Mouse (Mus musculus) MEL (cell line): ENCODE measurements around the gene Slc9a5.

Experiments
- CTCF ChIP-seq, 3 experiments: IDR thresholded peaks in 2 of 3; conservative IDR thresholded peaks in 1 of 3; 2 replicates each; pipeline ENCODE4 v1.5.1; 2011 to 2012; ENCODE audit warnings: low read length in 3 of 3, low read depth in 2 of 3, mild to moderate bottlenecking in 2 of 3, improper control_type of control experiment in 1 of 3, inconsistent platforms in 1 of 3, mixed read lengths in 1 of 3, moderate library complexity in 1 of 3; ENCODE audit not compliant: control insufficient read depth in 1 of 3, insufficient read depth in 1 of 3, poor library complexity in 1 of 3, severe bottlenecking in 1 of 3
- GABPA ChIP-seq: IDR thresholded peaks from 2 replicates; pipeline ENCODE4 v1.6.1; 2012; ENCODE audit warnings: low read depth, mild to moderate bottlenecking, inconsistent platforms, low read length, improper control_type of control experiment, moderate library complexity
- NRF1 ChIP-seq: IDR thresholded peaks from 2 replicates; pipeline ENCODE4 v1.6.1; 2014; ENCODE audit warnings: low read depth, mild to moderate bottlenecking, inconsistent platforms, low read length, improper control_type of control experiment, moderate library complexity; ENCODE audit not compliant: poor library complexity, insufficient read depth, severe bottlenecking
- POLR2A ChIP-seq, 2 experiments: IDR thresholded peaks; 2 replicates each; pipeline ENCODE4 v1.6.1; 2011 to 2012; ENCODE audit warnings: low read length in 2 of 2, mild to moderate bottlenecking in 2 of 2, control low read depth in 1 of 2, improper control_type of control experiment in 1 of 2, low read depth in 1 of 2, moderate library complexity in 1 of 2; ENCODE audit not compliant: control insufficient read depth in 1 of 2, insufficient read depth in 1 of 2, poor library complexity in 1 of 2
- USF1 ChIP-seq: IDR thresholded peaks from 2 replicates; pipeline ENCODE4 v1.6.1; 2014; ENCODE audit warnings: low read depth, mild to moderate bottlenecking, inconsistent platforms, low read length, improper control_type of control experiment, moderate library complexity

- TF ChIP-seq POLR2A (IDR thresholded peaks at IDR 0.05; ENCODE audit: control insufficient read depth in 1 of 2, insufficient read depth in 1 of 2, low read depth in 1 of 2, low read length in 2 of 2, poor library complexity in 1 of 2) (no peak), CTCF (IDR thresholded peaks at IDR 0.05 in 2 of 3, conservative IDR thresholded peaks at IDR 0.05 in 1 of 3; ENCODE audit: control insufficient read depth in 1 of 3, insufficient read depth in 1 of 3, low read depth in 2 of 3, low read length in 3 of 3, poor library complexity in 1 of 3, severe bottlenecking in 1 of 3) (no peak), GABPA (no peak), USF1 (no peak), NRF1 (no peak)
Observed at GRCm38 (mm10) chr8:105312891-105313481, 35.7 kb upstream of the Slc9a5 start.
